Mouse (Mus musculus) embryonic fibroblast, embryonic 13.5 days (primary cell): ENCODE measurements around the gene Crlf1.

ENCODE experiments used
- CTCF ChIP-seq: IDR thresholded peaks from 2 replicates; pipeline ENCODE4 v1.5.1; 2011; ENCODE audit warnings: mild to moderate bottlenecking, control low read depth, low read length, moderate library complexity, borderline replicate concordance; ENCODE audit not compliant: insufficient read depth
- POLR2A ChIP-seq: IDR thresholded peaks from 2 replicates; pipeline ENCODE4 v1.6.1; 2011; ENCODE audit warnings: low read depth, mild to moderate bottlenecking, control low read depth, low read length, moderate library complexity

DNA sequence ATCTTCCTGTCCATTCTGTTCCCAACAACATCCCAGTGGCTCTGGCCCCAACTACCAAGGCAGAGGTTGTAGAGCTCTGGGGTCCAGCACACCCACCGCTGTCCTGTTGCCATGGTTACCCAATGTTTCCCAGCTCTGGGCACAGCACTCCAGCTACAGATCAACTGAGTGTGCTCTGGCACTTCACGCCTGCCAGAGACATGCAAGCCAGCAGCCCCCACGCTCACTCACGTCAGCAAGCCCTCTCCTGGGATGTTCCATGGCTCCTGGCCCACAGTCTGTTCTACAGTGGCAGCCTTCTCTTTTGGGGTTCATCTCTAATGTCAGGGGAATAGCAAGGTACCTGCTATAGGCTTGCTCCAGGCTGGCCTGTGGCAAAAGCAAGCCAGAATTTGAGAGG lies 29.7 kb upstream of the Crlf1 start:
- TF ChIP-seq CTCF = no peak
- no peak for TF ChIP-seq POLR2A
